Mouse (Mus musculus): ENCODE measurements around the gene Ccdc24. TPM values are rescaled to one million over a fixed set of nuclear protein-coding genes. Genes with fewer than 3 reads are reported as not detected.

Gene Ccdc24
- polyA plus RNA-seq, 1 experiment, result 15.4 TPM

GRCm38 (mm10) chr4:117885994-117886393 is 13.6 kb upstream of the Ccdc24 start:
- Histone ChIP-seq H3K4me3 (replicated peaks; ENCODE audit: extremely low read depth, low read depth, low read length) (peak overlapping the region; percentile 93), H3K4me1 (ENCODE audit: control insufficient read depth, insufficient read depth, low read length) (peaks cover 9% of the 10 kb centered on the region)
- no peak for TF ChIP-seq POLR2A (IDR thresholded peaks at IDR 0.05; ENCODE audit: borderline replicate concordance, extremely low read depth, low read depth, low read length)
- no peak for TF ChIP-seq CTCF (IDR thresholded peaks at IDR 0.05; ENCODE audit: insufficient read depth, low read length)
- 74% methylated on average over 9 of the region's 9 CpGs for whole genome bisulfite sequencing
- no peak for DNase-seq

- no peak overlapping the region for H3K4me3 ChIP-seq (replicated peaks; ENCODE audit: extremely low read depth, low read depth, low read length)
- peaks cover 9% of the 10 kb centered on the region for H3K4me1 ChIP-seq (ENCODE audit: control insufficient read depth, insufficient read depth, low read length)
- 92% methylated on average over 10 of the region's 10 CpGs for WGBS
- no peak for DNase-seq
- TF ChIP-seq POLR2A (IDR thresholded peaks at IDR 0.05; ENCODE audit: borderline replicate concordance, extremely low read depth, low read depth, low read length) (no peak), CTCF (IDR thresholded peaks at IDR 0.05; ENCODE audit: insufficient read depth, low read length) (no peak)
Observed at GRCm38 (mm10) chr4:117885093-117885492, 12.7 kb upstream of the Ccdc24 start.

- TF ChIP-seq POLR2A (IDR thresholded peaks at IDR 0.05; ENCODE audit: borderline replicate concordance, extremely low read depth, low read depth, low read length) (no peak), CTCF (IDR thresholded peaks at IDR 0.05; ENCODE audit: insufficient read depth, low read length) (no peak)
- Histone ChIP-seq H3K4me1 (ENCODE audit: control insufficient read depth, insufficient read depth, low read length) (peaks cover 9% of the 10 kb centered on the region), H3K4me3 (replicated peaks; ENCODE audit: extremely low read depth, low read depth, low read length) (no peak overlapping the region)
- WGBS, result 90% methylated on average over 1 of the region's 1 CpGs
- no peak for DNase-seq
Observed at GRCm38 (mm10) chr4:117884146-117884545, 11.8 kb upstream of the Ccdc24 start.

GRCm38 (mm10) chr4:117882701-117883691 is 10.6 kb upstream of the Ccdc24 start, which contains the start of gene B4galt2:
Gene B4galt2, minus strand, starts transcription at chr4:117883487.
- DNase-seq, result peak; percentile 48
- H3K4me1 ChIP-seq (ENCODE audit: control insufficient read depth, insufficient read depth, low read length), result peaks cover 9% of the 10 kb centered on the region
- H3K4me3 ChIP-seq (replicated peaks; ENCODE audit: extremely low read depth, low read depth, low read length), result peak within 1 kb of the TSS; percentile 57
- TF ChIP-seq POLR2A (IDR thresholded peaks at IDR 0.05; ENCODE audit: borderline replicate concordance, extremely low read depth, low read depth, low read length), result no peak
- TF ChIP-seq CTCF (IDR thresholded peaks at IDR 0.05; ENCODE audit: insufficient read depth, low read length), result no peak
- WGBS, result 3% methylated on average over 75 of the region's 103 CpGs

- DNase-seq, result no peak
- TF ChIP-seq POLR2A (IDR thresholded peaks at IDR 0.05; ENCODE audit: borderline replicate concordance, extremely low read depth, low read depth, low read length) (no peak), CTCF (IDR thresholded peaks at IDR 0.05; ENCODE audit: insufficient read depth, low read length) (no peak)
- peaks cover 4% of the 10 kb centered on the region for H3K4me1 ChIP-seq (ENCODE audit: control insufficient read depth, insufficient read depth, low read length)
- H3K4me3 ChIP-seq (replicated peaks; ENCODE audit: extremely low read depth, low read depth, low read length), result no peak overlapping the region
- 55% methylated on average over 5 of the region's 5 CpGs for WGBS
Observed at GRCm38 (mm10) chr4:117878703-117879102, 6.3 kb upstream of the Ccdc24 start.

- TF ChIP-seq POLR2A (IDR thresholded peaks at IDR 0.05; ENCODE audit: borderline replicate concordance, extremely low read depth, low read depth, low read length), result no peak
- TF ChIP-seq CTCF (IDR thresholded peaks at IDR 0.05; ENCODE audit: insufficient read depth, low read length), result no peak
- 61% methylated on average over 10 of the region's 10 CpGs for WGBS
- H3K4me3 ChIP-seq (replicated peaks; ENCODE audit: extremely low read depth, low read depth, low read length), result no peak overlapping the region
- no peaks in the 10 kb centered on the region; the same call in 1 of the 2 replicates for H3K4me1 ChIP-seq (ENCODE audit: control insufficient read depth, insufficient read depth, low read length)
- no peak for DNase-seq
Observed at GRCm38 (mm10) chr4:117878301-117878700, 5.9 kb upstream of the Ccdc24 start.

GRCm38 (mm10) chr4:117873615-117874014 is 1.3 kb upstream of the Ccdc24 start:
- 88% methylated on average over 9 of the region's 9 CpGs for WGBS
- no peak for DNase-seq
- no peak for TF ChIP-seq POLR2A (IDR thresholded peaks at IDR 0.05; ENCODE audit: borderline replicate concordance, extremely low read depth, low read depth, low read length)
- no peak for TF ChIP-seq CTCF (IDR thresholded peaks at IDR 0.05; ENCODE audit: insufficient read depth, low read length)
- no peak overlapping the region for H3K4me3 ChIP-seq (replicated peaks; ENCODE audit: extremely low read depth, low read depth, low read length)
- H3K4me1 ChIP-seq (ENCODE audit: control insufficient read depth, insufficient read depth, low read length), result no peaks in the 10 kb centered on the region

- Histone ChIP-seq H3K4me1 (ENCODE audit: control insufficient read depth, insufficient read depth, low read length) (0 out of 2 replicates have a peak, but pooled peaks cover 2% of the 10 kb centered on the region), H3K4me3 (replicated peaks; ENCODE audit: extremely low read depth, low read depth, low read length) (no peak overlapping the region)
- DNase-seq, result no peak
- TF ChIP-seq CTCF (IDR thresholded peaks at IDR 0.05; ENCODE audit: insufficient read depth, low read length) (no peak), POLR2A (IDR thresholded peaks at IDR 0.05; ENCODE audit: borderline replicate concordance, extremely low read depth, low read depth, low read length) (no peak)
- 60% methylated on average over 7 of the region's 7 CpGs for WGBS
Observed at GRCm38 (mm10) chr4:117871787-117872186, 570 bp downstream of the Ccdc24 start.

GRCm38 (mm10) chr4:117870437-117870836 is 1.9 kb downstream of the Ccdc24 start:
- TF ChIP-seq POLR2A (IDR thresholded peaks at IDR 0.05; ENCODE audit: borderline replicate concordance, extremely low read depth, low read depth, low read length) (no peak), CTCF (IDR thresholded peaks at IDR 0.05; ENCODE audit: insufficient read depth, low read length) (no peak)
- 0 out of 2 replicates have a peak, but pooled peaks cover 2% of the 10 kb centered on the region for H3K4me1 ChIP-seq (ENCODE audit: control insufficient read depth, insufficient read depth, low read length)
- no peak for DNase-seq
- 35% methylated on average over 1 of the region's 1 CpGs for WGBS
- no peak overlapping the region for H3K4me3 ChIP-seq (replicated peaks; ENCODE audit: extremely low read depth, low read depth, low read length)
